Mouse (Mus musculus) E14TG2a.4 (cell line): ENCODE results near the gene Pid1.

Source experiments
- CTCF ChIP-seq: conservative IDR thresholded peaks from 2 replicates; pipeline ENCODE4 v1.5.1; 2014; ENCODE audit warnings: low read length
- NANOG ChIP-seq: IDR thresholded peaks from 2 replicates; pipeline ENCODE4 v1.6.1; 2014; ENCODE audit warnings: borderline replicate concordance, low read length, mixed read lengths

- TF ChIP-seq CTCF: no peak
- no peak for TF ChIP-seq NANOG
Measured at GRCm38 (mm10) chr1:84087957-84088356, 276.0 kb downstream of the Pid1 start.
